Mouse (Mus musculus) hindbrain, embryonic 13.5 days (tissue): Measurements from ENCODE around the gene Chst3. TPM values are rescaled to one million over a fixed set of nuclear protein-coding genes. Genes with fewer than 3 reads are reported as not detected.
A peak's percentile ranks its signal among the peaks of the same experiment; 100 is the strongest.
"Not testable (repeated sequence)": the region's sequence is repeated elsewhere in the genome, so short reads cannot be mapped to it uniquely, and the experiment has no call there.

ENCODE experiments used
- ATAC-seq: fragments of 200-750 bp; cut with Nextera tagmentation; 2 replicates; pipeline ENCODE4 v1.8.0; 2017; ENCODE audit warnings: moderate TSS enrichment; ENCODE audit not compliant: low FRiP score
- H3K27ac ChIP-seq: fragments of 300-500 bp; sonication (generic); 2 replicates; pipeline ENCODE4 v1.5.1; 2015; ENCODE audit warnings: inconsistent platforms, mild to moderate bottlenecking, moderate library complexity
- H3K27me3 ChIP-seq: fragments of 300-500 bp; sonication (generic); 2 replicates; pipeline ENCODE4 v1.6.1; 2015; ENCODE audit warnings: mild to moderate bottlenecking, inconsistent platforms
- H3K36me3 ChIP-seq: fragments of 300-500 bp; sonication (generic); 2 replicates; pipeline ENCODE4 v1.6.1; 2015; ENCODE audit warnings: mild to moderate bottlenecking, inconsistent platforms
- H3K4me1 ChIP-seq: fragments of 300-500 bp; sonication (generic); replicated peaks from 2 replicates; pipeline ENCODE4 v1.6.1; 2015; ENCODE audit warnings: inconsistent platforms
- H3K4me2 ChIP-seq: fragments of 300-500 bp; sonication (generic); 2 replicates; pipeline ENCODE4 v1.6.1; 2015; ENCODE audit warnings: inconsistent platforms, mild to moderate bottlenecking, moderate library complexity
- H3K4me3 ChIP-seq: fragments of 300-500 bp; sonication (generic); 2 replicates; pipeline ENCODE4 v1.5.1; 2015; ENCODE audit warnings: mild to moderate bottlenecking, inconsistent platforms
- H3K9ac ChIP-seq: fragments of 300-500 bp; sonication (generic); 2 replicates; pipeline ENCODE4 v1.6.1; 2015; ENCODE audit warnings: mild to moderate bottlenecking, inconsistent platforms
- H3K9me3 ChIP-seq: fragments of 300-500 bp; sonication (generic); 2 replicates; pipeline ENCODE4 v1.6.1; 2016; ENCODE audit warnings: inconsistent platforms
- WGBS: fragments of 180-500 bp; shearing (Covaris S2); methylation state at CpG from one replicate; pipeline ENCODE4 v1.1.7; 2015; 5-methylcytosine and 5-hydroxymethylcytosine counted together
- polyA plus RNA-seq: library from polyadenylated mRNA; unstranded; fragments of >200 nt; fragmentation: Nextera tagmentation; extraction: Ambion mirVana; gene quantifications from 2 replicates; pipeline ENCODE4 v1.2.1, GENCODE M21; 2015

The Chst3 gene
- polyA plus RNA-seq, 1 experiment from 2014 or later = 1.8 TPM

DNA sequence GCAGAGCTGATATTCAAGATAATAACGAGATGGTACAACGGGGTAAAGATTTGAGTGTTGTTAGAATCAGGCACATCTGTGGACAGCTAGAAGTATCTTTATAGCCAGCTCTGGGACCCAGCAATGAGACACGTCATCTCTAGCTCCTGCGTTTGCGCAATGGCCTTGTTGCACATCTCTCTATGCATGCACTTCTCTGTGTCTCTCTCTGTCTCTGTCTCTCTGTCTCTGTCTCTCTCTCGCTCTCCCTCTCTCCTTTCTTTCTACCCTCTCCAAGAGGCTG lies 56.1 kb downstream of the Chst3 start:
- no peaks in the 10 kb centered on the region for H3K9me3 ChIP-seq
- no peak overlapping the region for H3K4me3 ChIP-seq
- H3K36me3 ChIP-seq = no peaks in the 10 kb centered on the region
- ATAC-seq = no peak
- H3K27ac ChIP-seq = no peak overlapping the region
- H3K27me3 ChIP-seq = no peaks in the 10 kb centered on the region
- H3K9ac ChIP-seq = no peak overlapping the region
- H3K4me1 ChIP-seq = no peaks in the 10 kb centered on the region; the same call in 1 of the 2 replicates
- 95% methylated on average over 6 of the region's 6 CpGs for WGBS
- H3K4me2 ChIP-seq = no peak overlapping the region

DNA sequence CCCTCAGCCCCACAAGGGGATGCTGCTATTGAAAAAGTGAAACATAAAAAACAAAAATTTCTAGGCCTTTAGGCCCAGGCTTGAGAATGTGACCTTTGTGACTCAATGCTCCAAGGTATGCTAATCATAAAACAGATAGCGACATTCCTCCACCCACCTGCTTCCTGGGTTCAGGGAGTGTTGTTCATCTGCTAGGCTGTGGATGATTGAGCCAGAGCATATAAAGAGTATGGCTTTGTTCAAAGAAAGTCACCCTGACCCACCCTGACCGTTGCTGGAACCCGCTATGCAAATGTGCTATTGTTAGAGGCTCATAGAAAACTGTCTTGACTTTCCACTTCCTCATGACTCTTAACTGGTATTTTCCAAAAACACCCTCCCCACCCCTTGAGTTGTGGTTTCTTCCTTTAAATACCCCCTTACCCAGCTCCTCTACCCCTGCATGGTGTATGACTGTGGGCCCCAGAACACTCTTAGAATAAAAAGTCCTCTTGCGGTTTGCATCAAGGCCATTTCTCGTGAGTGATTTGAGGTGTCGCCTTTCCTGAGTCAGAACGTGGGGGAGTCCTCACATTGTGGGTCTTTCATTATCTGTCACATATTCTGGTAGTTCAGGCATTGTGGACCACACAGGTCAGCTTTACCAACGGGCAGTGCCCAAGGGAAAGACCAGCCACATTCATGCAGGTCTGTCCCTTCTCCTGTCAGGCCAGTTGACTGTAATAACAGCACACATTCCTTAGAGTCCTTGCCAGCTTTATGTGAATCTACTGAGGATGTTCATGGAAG lies 56.7 kb downstream of the Chst3 start:
- not testable (repeated sequence) for H3K36me3 ChIP-seq, H3K27me3 ChIP-seq, H3K4me2 ChIP-seq, H3K9me3 ChIP-seq, ATAC-seq, H3K4me1 ChIP-seq, H3K27ac ChIP-seq, H3K9ac ChIP-seq, H3K4me3 ChIP-seq
- 75% methylated on average over 8 of the region's 8 CpGs for WGBS

DNA sequence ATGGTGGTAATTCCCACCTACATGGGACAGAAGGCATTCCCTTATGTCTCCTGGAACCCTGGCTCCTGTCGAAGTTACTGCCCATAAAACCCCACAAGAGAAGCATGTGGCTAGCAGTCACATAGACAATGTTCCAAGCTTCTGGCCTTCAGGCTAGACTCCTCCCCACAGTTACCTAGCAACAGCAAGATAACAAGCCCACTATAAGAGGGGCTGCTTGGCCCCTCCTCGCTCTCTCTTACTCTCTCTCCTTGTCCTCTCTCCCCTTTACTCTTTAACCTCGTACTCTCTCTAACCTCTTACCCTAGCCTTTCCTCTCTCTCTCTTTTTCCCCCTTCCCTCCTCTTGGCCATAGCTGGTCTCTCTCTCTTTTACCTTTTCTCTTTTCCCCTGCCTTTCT lies 57.7 kb downstream of the Chst3 start:
- not testable (repeated sequence) for H3K4me1 ChIP-seq, H3K36me3 ChIP-seq, H3K27ac ChIP-seq, H3K4me2 ChIP-seq, H3K4me3 ChIP-seq, H3K9me3 ChIP-seq, ATAC-seq, H3K27me3 ChIP-seq, H3K9ac ChIP-seq
- WGBS = 73% methylated on average over 3 of the region's 3 CpGs

DNA sequence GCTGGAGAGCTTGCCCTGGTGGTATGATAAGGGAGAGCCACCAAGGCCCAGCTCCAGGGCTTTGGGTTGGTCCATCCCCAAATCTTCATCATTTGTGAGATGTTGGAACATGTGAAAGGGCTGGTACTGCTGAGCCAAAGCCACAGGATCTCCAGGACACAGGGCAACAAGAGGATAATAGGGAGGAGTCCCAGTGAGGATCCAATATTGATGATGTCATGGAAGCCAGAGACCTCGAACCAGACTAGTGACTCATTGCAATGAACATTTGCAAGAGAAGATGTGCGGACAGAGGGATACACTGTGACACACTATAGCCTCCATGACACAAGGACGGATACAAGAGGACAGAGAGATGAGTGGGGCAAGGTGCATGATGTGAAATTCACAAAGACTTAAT lies 60.9 kb downstream of the Chst3 start:
- H3K4me1 ChIP-seq = peaks cover 5% of the 10 kb centered on the region
- H3K4me3 ChIP-seq = no peak overlapping the region
- H3K9ac ChIP-seq = no peak overlapping the region
- H3K36me3 ChIP-seq = no peaks in the 10 kb centered on the region
- no peaks in the 10 kb centered on the region for H3K9me3 ChIP-seq
- WGBS = 91% methylated on average over 3 of the region's 3 CpGs
- no peaks in the 10 kb centered on the region for H3K27me3 ChIP-seq
- H3K27ac ChIP-seq = no peak overlapping the region
- H3K4me2 ChIP-seq = no peak overlapping the region
- ATAC-seq = no peak

DNA sequence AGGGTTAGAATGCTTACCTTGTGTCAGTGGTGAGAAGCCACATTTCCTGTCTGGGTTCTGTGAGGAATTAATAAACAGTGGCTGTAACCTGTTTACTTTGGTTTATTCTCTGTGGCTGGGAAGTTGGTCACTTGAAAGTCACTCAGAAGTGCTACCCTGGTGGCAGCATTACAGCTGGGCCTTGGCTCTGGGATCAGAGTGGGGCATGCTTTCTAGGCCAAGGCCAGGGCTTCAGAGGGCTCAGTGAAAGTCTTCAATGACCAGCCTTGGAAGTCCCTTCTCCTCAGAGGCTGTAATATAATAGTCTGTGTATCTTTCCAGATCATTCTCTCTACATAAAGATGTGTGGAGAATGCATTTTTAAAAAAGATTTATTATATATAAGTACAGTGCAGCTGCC lies 63.0 kb downstream of the Chst3 start:
- H3K9ac ChIP-seq = no peak overlapping the region
- peaks cover 5% of the 10 kb centered on the region for H3K4me1 ChIP-seq
- no peaks in the 10 kb centered on the region for H3K36me3 ChIP-seq
- no peak overlapping the region for H3K4me2 ChIP-seq
- no peaks in the 10 kb centered on the region; the same call in 1 of the 2 replicates for H3K27me3 ChIP-seq
- no peaks in the 10 kb centered on the region for H3K9me3 ChIP-seq
- ATAC-seq = no peak
- H3K4me3 ChIP-seq = no peak overlapping the region
- H3K27ac ChIP-seq = no peak overlapping the region

DNA sequence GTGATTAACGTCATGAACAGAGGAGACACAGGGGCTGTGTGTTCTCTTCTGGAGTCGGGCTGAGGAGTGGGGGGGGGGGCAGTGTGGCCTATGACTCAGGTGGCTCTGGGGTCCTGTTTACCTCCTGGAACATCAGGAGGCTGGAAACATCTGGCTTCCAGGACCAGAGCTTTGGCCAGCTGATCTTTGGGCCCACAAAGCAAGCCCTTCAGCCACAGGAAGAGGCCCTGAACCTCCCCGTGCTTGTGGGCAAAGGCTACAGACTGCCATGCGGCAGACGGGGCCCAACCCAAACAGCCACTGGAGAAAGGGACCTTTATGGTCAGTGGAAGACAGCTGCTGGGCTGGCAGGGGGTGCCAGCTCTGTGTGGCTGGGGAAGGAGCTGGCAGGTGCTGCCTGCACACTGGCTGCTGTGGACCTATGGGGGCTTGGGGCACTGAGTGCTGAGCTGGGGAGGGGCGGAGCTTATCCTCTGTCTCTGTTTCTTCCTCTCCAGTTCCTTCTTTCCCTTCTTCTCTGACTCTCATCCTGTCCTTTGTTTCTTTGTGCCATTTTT lies 67.9 kb downstream of the Chst3 start:
- no peak for ATAC-seq
- Histone ChIP-seq H3K4me1 (peaks cover 5% of the 10 kb centered on the region), H3K9ac (peak overlapping the region; percentile 43; the same call in 1 of the 2 replicates), H3K9me3 (no peaks in the 10 kb centered on the region), H3K27me3 (no peaks in the 10 kb centered on the region; the same call in 1 of the 2 replicates), H3K4me3 (no peak overlapping the region), H3K36me3 (no peaks in the 10 kb centered on the region), H3K4me2 (no peak overlapping the region), H3K27ac (no peak overlapping the region)
- WGBS = 59% methylated on average over 6 of the region's 6 CpGs

DNA sequence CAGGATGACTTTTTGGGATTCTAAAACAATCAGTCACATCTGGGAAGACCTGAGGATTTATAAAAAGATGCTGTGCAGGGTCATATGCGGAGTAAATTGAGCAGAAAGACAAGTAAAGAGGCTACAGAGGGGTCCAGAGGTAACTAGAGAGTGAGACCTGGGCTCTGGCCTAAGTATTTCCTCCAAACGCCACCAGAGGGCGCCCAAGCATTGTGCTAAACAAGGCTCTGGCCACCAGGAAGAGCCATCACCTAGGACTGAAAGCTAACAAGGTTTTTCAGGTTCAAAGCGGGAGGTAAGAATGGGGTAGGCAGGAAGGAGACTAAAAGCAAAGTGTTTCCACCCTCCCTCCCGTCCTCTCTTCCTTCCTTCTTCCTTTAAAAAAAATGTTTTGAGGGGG lies 71.0 kb downstream of the Chst3 start:
- H3K4me1 ChIP-seq = no peaks in the 10 kb centered on the region
- no peak overlapping the region for H3K27ac ChIP-seq
- H3K4me2 ChIP-seq = no peak overlapping the region
- 1% methylated on average over 5 of the region's 5 CpGs for WGBS
- no peak overlapping the region for H3K4me3 ChIP-seq
- no peaks in the 10 kb centered on the region; the same call in 1 of the 2 replicates for H3K27me3 ChIP-seq
- H3K9me3 ChIP-seq = no peaks in the 10 kb centered on the region
- ATAC-seq = peak; percentile 64
- H3K9ac ChIP-seq = no peak overlapping the region
- no peaks in the 10 kb centered on the region for H3K36me3 ChIP-seq

DNA sequence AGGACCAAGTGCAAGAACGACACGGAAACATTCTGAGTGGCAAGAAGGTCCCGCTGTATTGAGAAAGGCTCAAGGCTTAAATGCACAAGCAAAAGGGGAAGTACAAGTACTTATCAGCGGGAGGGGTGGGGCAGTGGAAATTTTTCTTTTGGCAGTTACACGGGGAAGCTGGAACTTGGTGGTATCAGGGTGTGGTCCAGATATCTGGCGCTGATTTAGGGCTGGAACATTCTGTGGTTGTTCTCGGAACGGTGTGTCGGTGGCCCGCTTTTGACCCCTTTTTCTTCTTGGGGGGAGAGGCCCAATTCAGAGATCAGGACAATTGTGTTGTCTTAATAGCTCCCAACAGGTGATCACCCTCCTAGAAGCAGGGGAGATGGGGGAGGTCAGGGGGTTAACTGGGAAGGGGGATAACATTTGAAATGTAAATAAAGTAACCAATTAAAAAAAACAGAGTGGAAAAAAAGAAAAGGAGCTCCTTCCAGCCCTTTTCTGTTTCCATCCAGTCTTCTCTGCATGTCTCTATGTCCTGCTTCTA lies 71.5 kb downstream of the Chst3 start:
- H3K4me2 ChIP-seq, H3K4me3 ChIP-seq, H3K9ac ChIP-seq, ATAC-seq, H3K9me3 ChIP-seq, H3K4me1 ChIP-seq, H3K27ac ChIP-seq, H3K36me3 ChIP-seq, H3K27me3 ChIP-seq: not testable (repeated sequence)
- WGBS = 71% methylated on average over 10 of the region's 10 CpGs

DNA sequence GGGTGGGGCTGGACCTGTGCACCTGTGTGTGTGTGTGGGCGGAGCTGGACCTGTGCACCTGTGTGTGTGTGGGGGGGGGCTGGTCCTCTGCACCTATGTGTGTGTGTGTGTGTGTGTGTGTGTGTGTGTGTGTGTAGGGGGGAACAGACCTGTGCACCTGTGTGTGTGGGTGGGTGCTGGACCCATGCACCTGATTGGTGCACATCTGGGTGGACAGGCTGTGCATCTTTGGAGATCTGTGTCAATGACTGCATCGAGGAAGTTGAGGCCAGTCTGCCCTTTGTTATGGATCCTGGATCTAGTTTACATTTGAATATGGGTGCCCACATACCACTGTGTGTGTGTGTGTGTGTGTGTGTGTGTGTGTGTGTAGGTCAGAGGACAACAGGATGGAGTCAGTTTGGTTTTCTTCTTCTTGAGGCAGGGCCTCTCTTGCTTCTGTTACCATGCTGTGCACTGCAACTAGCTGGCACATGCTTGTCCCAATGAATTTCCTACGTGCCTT lies 77.4 kb downstream of the Chst3 start:
- H3K9ac ChIP-seq = no peak overlapping the region
- no peaks in the 10 kb centered on the region; the same call in 1 of the 2 replicates for H3K9me3 ChIP-seq
- no peak overlapping the region for H3K27ac ChIP-seq
- H3K4me2 ChIP-seq = no peak overlapping the region
- H3K4me1 ChIP-seq = no peaks in the 10 kb centered on the region
- no peaks in the 10 kb centered on the region for H3K27me3 ChIP-seq
- H3K36me3 ChIP-seq = no peaks in the 10 kb centered on the region
- ATAC-seq = no peak
- H3K4me3 ChIP-seq = no peak overlapping the region
- 91% methylated on average over 3 of the region's 3 CpGs for WGBS

DNA sequence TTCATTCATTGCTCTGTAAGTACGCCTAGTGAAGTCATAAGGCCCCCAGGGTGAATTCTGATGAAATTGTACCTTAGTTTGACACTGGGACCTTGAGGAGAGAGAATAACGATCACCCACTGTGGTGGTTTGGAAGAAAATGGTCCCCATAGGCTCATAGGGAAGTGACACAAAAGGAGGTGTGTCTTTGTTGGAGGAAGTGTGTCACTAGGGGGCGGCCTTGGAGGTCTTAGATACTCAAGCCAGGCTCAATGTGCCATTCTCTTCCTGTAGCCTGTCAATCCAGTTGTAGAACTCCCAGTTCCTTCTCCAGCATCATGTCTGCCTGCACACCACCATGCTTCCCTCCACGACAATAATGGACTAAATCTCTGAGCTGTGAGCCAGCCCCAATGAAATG lies 78.3 kb downstream of the Chst3 start:
- H3K9me3 ChIP-seq = no peaks in the 10 kb centered on the region; the same call in 1 of the 2 replicates
- H3K4me2 ChIP-seq = no peak overlapping the region
- no peak overlapping the region for H3K4me3 ChIP-seq
- no peak overlapping the region for H3K9ac ChIP-seq
- H3K27ac ChIP-seq = no peak overlapping the region
- no peaks in the 10 kb centered on the region for H3K4me1 ChIP-seq
- ATAC-seq = no peak
- no peaks in the 10 kb centered on the region for H3K27me3 ChIP-seq
- WGBS = 93% methylated on average over 4 of the region's 4 CpGs
- H3K36me3 ChIP-seq = no peaks in the 10 kb centered on the region

DNA sequence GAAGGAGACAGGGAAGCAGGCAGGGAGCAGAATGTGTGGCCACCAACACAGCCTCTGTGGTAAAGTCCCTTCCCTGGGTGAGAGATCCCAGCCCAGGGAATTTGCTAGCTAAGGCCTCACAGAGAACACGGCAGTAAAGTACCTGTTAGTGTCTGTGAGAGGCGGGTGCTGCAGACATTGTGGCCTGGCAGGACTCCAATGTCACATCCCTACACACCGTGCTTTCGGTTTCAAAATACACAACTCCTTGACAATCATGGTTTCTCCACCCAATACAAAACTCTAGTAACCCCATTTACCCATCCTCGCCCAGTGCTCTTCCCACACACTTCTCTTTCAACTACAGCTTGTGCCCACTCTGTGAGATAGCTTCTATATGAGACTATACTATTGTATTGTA lies 80.4 kb downstream of the Chst3 start:
- Histone ChIP-seq H3K27ac (no peak overlapping the region), H3K9ac (no peak overlapping the region), H3K4me1 (no peaks in the 10 kb centered on the region), H3K4me2 (no peak overlapping the region), H3K27me3 (no peaks in the 10 kb centered on the region), H3K4me3 (no peak overlapping the region), H3K36me3 (no peaks in the 10 kb centered on the region), H3K9me3 (no peaks in the 10 kb centered on the region; the same call in 1 of the 2 replicates)
- WGBS = 95% methylated on average over 5 of the region's 5 CpGs
- no peak for ATAC-seq

DNA sequence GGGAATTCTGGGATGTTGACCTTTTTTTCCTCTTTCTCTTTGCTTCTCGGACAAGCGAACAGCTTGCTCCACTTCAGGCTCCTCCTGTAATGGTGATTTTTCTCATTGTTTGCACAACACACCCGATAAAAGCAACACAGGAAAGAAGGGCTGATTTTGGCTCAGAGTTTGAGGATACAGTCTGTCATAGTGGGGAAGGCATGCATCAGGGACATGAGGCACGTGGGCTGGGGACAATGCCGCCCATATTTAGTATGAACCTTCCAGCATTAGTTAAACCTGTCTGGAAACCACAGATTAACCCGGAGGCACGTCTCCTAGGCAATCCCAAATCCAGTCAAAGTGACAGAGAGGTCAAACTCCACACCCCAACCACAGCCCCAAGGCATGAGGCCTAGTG lies 82.1 kb downstream of the Chst3 start:
- Histone ChIP-seq H3K27ac (no peak overlapping the region), H3K4me1 (no peaks in the 10 kb centered on the region), H3K4me2 (no peak overlapping the region), H3K9ac (no peak overlapping the region), H3K4me3 (no peak overlapping the region), H3K9me3 (no peaks in the 10 kb centered on the region; the same call in 1 of the 2 replicates), H3K36me3 (peaks cover 7% of the 10 kb centered on the region), H3K27me3 (no peaks in the 10 kb centered on the region)
- ATAC-seq = no peak
- WGBS = 76% methylated on average over 7 of the region's 7 CpGs

DNA sequence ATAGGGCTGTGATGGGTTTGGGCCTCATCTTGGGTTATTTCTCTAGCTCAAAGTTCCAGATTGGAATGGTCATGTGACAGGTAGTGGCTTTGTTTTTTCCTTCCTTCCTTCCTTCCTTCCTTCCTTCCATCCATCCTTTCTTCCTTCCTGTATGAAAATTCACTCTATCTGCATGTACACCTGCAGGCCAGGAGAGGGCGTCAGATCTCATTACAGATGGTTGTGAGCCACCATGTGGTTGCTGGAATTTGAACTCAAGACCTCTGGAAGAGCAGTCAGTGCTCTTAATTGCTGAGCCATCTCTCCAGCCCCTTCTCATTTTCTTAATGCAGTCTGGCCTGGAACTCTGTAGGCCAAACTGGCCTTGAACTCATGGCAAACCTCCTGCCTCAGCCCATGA lies 83.0 kb downstream of the Chst3 start:
- ATAC-seq, H3K27ac ChIP-seq, H3K9ac ChIP-seq, H3K27me3 ChIP-seq, H3K4me3 ChIP-seq, H3K4me1 ChIP-seq, H3K4me2 ChIP-seq, H3K9me3 ChIP-seq: not testable (repeated sequence)
- peaks cover 16% of the 10 kb centered on the region for H3K36me3 ChIP-seq
- 44% methylated on average over 1 of the region's 1 CpGs for WGBS
